Mouse (Mus musculus): ENCODE measurements around the gene Slc9a3r2.

The Slc9a3r2 gene

GRCm38 (mm10) chr17:24593992-24594890 lies 55.9 kb downstream of the Slc9a3r2 start:
- no peak for DNase-seq (ENCODE audit: low read depth, low spot score)

- DNase-seq (ENCODE audit: low read depth, low spot score) = no peak
These were observed 56.9 kb downstream of the Slc9a3r2 start for GRCm38 (mm10) chr17:24593248-24593647.

- DNase-seq (ENCODE audit: low read depth, low spot score) = no peak
These were observed 58.4 kb downstream of the Slc9a3r2 start for GRCm38 (mm10) chr17:24591695-24592094.

GRCm38 (mm10) chr17:24590943-24591342 lies 59.2 kb downstream of the Slc9a3r2 start:
- no peak for DNase-seq (ENCODE audit: low read depth, low spot score)
